Mouse (Mus musculus) testis, adult 2 months (tissue): ENCODE results near the gene Osbpl8.

Experiments
- CTCF ChIP-seq: fragments of 200-500 bp; IDR thresholded peaks from 2 replicates; pipeline ENCODE4 v1.5.1; 2012; ENCODE audit warnings: low read depth, mild to moderate bottlenecking, inconsistent platforms, low read length, moderate library complexity; ENCODE audit not compliant: control insufficient read depth, insufficient read depth, insufficient replicate concordance
- POLR2A ChIP-seq: fragments of 200-500 bp; IDR thresholded peaks from 2 replicates; pipeline ENCODE4 v1.6.1; 2012; ENCODE audit warnings: low read depth, mild to moderate bottlenecking, inconsistent platforms, low read length, moderate library complexity; ENCODE audit not compliant: control insufficient read depth

- TF ChIP-seq CTCF (no peak), POLR2A (no peak)
These were observed 39.5 kb downstream of the Osbpl8 start for GRCm38 (mm10) chr10:111204089-111204488.
